Mouse (Mus musculus): Measurements from ENCODE around the gene Dock1.

Dock1 gene

DNA sequence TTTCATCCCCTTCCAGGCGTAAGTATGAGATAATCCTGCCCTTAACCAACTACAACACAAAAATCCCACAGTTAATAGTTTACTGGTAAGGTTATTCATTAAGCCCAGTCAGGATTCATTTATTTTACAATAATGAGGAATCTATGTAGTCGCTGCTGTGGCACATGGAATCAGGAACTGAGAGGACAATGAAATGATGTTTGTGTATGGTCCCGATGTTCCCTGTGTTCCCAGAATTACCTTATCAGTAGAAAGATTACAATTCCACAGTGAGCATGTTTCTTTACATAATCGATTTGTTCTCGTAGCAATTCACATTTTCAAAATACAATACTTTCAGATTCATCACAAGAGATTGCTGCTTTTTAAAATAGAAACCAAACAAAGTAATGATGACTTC, 83.0 kb downstream of the Dock1 start:
- DNase-seq (ENCODE audit: low read depth) = no peak

DNA sequence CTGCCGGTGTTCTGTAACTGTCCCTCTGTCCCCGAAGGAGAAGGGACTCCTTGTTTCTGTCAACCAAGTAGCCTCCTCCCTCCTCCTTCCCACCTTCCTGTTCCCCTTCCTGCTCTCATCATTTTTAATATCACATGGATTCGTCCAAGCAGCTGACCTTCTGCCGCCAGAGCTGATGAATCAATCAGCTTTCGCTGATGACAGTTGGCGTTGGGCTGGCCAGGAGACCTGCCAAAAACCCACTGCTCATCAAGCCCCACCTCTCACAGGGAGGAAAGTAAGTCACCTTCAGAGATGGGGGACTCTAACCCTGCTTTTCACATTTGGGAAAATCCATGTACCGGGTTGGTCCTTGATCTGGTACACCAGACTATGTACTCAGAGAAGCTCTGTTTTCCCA, 87.2 kb downstream of the Dock1 start:
- DNase-seq (ENCODE audit: low read depth) = no peak

DNA sequence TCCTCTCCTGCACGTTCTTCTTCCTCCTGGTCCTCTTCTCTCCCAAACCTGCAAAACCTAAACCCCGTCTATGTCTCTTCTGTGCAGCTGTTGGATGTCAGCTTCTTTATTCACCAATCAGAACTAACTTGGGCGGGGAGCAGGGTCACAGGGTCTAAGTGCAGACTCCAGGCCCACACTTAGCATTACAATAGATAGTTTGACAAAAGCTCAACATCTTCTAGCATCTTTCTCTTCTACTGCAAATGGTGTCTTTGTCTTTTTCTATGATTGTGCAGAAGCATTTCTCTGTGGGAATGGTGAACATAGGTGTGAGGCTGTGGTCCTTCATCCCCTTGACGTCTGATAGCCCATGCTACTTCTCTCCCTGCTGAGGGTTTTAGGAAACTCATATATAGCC, 91.3 kb downstream of the Dock1 start:
- no peak for DNase-seq (ENCODE audit: low read depth)

DNA sequence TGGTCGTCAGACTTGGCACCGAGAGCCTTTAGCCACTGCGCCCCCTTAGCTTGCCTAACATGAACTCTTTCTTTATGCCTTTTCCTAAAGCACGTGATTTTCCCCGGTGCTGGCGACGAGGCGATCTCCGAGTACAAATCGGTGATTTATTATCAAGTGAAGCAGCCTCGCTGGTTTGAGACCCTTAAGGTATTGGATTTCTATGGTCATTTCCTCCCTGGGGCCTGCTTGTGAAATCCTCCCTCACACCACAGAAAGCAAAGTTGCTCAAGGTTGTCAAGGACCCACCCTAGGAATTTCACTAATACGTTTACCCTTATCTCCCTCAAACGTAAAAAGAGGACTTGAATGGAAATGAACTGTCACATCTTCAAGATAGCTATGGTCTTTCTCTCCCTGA, 94.7 kb downstream of the Dock1 start:
- DNase-seq (ENCODE audit: low read depth) = no peak

DNA sequence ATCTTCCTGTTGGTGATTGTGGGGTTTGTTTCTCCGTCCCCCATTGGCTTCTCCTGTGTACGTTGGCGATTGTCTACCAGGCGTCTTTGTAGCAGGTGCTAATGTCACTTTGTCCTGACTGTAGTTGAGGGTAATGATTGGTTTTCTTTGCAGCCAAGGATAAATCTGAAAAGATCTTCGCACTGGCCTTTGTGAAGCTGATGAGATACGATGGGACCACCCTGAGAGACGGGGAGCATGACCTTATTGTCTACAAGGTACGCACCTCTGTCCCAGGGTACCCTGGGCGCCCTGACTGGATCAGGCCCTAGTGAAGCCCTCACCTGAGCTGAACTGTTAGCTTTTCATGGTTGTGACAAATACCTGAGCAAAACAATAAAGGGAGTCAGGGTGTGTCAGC, 100.9 kb downstream of the Dock1 start:
- DNase-seq (ENCODE audit: low read depth) = no peak

DNA sequence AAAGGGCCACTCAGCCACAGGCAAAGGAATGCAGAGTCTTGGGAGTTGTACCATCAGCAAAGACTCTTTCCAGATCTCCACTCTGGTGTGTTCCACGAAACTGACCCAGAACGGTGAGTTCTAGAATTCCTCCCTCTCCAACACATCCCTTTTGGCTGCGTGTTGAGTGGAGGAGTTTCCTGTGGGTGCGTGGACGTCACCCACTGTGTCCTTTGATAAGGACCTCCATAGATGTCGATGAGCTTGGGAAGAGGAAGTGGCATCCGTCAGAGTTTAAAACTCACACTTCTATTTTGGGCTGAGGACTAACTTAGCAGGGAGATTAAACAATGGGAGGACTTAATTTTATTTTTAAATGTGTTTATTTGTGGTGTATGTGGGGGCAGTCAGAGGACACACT, 101.9 kb downstream of the Dock1 start:
- DNase-seq (ENCODE audit: low read depth) = no peak

DNA sequence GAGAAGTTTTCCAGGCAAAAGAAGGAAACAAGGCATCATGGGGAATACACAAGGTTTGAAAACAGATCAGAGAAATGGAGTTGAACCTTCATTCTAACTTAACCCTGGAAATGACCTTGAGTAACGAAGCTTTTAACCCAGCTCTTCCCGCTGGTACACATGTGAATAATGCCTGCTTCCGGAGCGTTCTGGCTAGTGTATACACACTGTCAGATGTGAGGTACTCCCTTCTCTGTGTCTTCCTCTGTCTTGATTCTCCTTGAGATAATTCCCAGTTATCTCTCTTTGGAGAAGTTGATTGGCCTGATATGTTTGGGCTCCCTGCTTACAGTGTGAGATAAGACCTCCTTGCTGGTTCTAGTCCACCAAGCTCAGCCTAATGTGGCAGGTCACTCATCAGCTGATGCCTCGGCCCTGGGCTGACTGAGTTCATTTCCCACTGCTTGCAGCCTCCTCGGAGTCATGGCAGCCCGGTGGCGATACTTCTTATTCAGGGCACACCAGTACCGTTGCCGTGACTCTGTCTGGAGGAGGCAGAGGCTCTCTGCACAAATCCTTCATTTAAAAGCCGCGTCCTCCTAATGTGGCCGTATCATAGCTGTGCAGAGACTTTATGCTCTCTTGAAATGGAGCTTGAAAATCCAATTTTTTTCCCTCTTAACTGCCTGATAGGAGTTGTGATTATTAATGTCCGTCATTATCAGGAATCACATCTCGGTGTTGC, 102.6 kb downstream of the Dock1 start:
- no peak for DNase-seq (ENCODE audit: low read depth)

DNA sequence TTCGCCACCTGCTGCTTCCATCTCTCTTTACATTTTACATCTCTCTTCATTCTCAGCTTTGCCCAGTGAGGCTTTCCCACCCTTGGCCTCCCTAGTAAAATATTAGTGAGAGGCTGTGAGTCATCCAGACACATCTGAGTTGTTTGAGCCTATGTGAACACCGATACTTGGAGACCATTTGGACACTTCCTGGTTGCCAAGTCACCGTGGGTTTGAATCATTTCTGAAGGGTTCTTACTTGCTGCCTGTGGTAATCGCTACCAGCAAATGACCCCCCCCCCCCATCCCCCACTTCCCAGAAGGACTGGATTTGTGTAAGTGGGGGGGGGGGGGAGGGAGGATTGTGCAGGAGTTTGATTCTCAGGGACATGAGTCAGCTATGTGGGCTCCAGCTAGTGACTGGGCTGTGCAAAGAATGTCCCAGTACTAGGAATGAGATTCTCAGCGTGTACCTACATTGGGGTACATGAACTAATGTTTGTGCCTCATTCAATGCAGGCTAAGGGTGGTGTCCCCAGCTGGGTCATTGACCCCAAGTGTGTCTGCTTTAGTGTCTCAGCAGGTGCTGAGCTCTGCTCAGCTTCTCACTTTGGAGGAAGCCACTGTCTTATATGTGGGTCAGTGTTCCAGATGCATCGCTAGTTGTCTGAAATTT, 103.4 kb downstream of the Dock1 start:
- DNase-seq (ENCODE audit: low read depth) = no peak

DNA sequence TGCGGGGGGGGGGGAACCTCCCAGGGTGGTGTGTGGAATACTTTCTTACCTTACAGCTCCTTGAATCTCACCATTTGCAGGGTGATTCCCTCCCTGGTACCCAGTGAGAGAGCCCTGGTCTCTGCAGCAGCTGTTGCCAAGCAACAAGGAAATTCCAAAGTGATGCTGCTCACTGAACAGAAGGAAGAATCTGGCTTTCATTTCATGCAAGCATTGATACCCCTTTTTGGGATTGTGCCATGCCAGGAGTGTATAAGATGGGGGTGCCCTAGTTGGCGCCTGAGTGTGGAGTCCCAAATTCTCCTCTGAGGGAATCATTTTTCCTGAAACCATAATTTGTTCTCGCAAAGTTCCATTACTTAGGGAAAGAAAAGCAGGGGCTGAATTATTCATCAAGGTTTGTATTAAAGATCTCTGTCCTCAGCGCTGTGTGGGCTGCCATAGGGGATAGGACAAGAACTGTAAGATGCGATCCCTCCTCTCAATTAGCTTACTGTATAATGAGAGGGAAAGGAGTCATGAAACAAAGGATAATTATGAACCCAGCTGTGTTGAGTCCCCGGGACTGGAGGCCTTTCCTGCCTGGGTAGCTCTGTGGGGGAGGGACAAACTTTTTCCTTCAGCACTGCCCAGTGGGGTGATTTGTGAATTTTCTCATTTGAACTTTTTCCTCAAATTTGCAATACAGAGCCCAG, 104.2 kb downstream of the Dock1 start:
- DNase-seq (ENCODE audit: low read depth) = no peak

DNA sequence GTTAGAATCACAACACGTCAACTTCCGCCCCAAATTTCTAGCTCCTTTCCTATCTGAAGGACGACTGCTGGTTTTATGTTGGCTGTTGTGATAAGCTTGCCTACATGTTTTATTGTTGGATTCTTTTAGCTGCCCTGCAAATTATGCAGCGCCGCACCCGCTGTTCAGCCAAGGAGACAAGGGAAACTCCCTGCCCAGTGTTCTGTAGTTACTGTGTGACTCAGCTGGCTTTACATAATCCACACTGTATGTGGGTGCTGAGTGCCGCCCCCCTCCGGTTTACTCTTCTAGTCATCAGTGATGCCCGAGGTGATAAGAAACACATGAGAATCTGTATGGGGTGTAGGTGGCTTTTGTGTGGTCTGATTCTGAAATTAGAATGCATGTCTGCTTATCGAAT, 105.2 kb downstream of the Dock1 start:
- no peak for DNase-seq (ENCODE audit: low read depth)

DNA sequence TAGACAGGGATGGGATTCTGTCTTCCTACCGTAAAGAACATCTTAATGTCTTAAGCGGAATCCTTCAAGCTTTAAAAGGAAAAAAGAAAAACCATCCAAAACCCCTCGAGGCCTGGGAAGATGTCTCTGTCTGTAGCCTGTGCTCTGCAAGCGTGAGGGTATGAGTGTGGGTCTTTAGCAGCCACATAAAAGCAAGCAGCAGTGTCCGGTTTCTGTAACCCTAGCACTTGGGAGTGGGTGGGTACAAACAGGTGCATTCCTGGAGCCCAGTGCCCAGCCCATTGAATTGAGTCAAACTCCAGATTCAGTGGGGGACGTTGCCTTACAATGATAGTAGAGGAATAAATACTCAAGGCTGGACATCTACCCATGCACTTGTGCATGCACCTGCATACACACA, 105.9 kb downstream of the Dock1 start:
- DNase-seq (ENCODE audit: low read depth) = no peak

DNA sequence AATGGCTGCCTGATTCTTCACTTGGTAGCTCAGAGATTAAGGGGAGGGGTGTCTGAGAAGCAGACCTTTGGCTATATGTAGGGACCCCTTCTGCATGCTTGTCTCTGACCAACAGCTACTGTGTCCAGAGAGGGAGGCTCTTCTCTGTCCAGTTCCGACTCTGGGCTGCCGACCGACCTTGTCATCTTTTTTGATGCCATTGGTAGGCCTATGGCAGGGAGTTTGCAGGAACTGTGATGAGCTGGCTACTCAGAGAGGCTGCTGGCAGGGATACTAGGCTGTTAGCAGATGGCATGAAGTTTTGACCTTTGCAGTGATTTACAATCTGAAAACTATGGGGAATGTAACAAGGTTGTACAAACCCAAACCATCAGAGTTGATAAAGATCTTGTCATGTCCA, 109.3 kb downstream of the Dock1 start:
- DNase-seq (ENCODE audit: low read depth) = no peak

DNA sequence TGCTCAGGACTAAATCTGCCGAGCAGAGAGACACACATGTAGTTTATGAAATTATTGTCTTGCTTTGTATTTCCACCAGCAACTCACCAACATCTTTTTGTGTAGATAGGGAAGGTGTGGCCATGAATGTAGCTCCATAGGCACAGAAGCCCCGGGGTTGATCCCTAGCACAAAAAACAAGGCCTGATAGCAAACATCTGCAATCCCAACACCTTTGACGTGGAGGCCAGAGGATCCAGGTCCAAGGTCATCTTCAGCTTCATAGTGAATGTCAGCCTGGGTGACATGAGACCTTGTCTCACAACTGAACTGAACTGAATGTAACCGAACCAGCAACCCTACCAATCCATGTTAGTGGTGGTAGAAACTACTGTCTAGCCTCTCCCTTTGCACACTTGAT, 116.7 kb downstream of the Dock1 start:
- DNase-seq (ENCODE audit: low read depth) = no peak

DNA sequence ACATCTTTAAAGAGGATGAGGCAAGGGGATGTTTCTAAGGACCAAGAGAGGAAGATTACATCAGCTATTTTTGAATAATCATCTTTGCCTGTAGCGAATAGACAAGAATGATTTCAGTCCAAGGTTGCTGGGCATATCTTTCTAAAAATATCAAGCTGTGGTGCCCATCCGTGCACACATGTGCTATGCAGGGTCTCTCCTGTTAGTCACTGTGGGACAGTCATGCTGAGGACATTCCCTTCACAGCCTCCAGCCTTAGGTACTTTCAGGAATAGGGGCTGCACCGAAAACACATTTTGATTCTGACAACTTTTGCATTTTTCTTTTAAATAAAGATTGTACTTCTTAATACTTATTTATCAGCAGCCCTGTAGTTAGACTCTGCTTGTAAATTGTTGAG, 124.4 kb downstream of the Dock1 start:
- DNase-seq (ENCODE audit: low read depth) = no peak

DNA sequence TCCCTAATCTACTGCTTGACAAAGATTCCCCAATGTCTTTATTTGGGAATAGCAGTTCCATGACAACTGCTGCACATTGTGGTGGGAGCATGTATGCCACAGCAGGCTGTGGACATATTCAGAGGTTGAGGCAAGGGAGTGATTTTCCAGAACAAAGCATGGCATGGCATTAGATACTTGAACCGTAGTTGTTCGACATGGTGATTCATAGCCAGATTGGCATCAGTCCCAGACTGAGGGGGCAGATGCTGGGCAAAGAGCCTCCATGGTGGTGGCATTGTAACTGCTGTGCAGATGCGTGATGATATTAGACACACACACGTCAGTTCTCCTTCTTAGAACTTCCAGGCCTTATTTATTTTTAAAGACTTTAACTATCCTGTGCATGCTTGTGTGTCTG, 129.6 kb downstream of the Dock1 start:
- no peak for DNase-seq (ENCODE audit: low read depth)

DNA sequence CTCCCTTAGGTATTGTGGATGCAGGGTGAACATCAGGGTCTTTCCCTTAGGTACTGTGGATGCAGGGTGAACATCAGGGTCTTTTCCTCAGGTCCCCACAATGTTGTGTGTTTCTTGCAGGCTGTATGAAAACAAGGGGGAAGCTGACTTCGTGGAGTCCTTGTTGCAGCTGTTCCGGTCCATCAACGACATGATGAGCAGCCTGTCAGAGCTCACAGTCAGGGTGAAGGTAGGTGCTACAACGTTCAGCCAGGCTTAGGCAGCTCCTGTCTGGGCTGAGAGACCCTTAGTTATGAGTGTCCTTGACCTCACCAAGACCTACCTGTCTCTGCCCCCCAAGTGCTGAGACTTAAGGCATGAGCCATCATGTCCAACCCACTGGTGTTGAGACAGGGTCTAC, 134.0 kb downstream of the Dock1 start:
- no peak for DNase-seq (ENCODE audit: low read depth)

DNA sequence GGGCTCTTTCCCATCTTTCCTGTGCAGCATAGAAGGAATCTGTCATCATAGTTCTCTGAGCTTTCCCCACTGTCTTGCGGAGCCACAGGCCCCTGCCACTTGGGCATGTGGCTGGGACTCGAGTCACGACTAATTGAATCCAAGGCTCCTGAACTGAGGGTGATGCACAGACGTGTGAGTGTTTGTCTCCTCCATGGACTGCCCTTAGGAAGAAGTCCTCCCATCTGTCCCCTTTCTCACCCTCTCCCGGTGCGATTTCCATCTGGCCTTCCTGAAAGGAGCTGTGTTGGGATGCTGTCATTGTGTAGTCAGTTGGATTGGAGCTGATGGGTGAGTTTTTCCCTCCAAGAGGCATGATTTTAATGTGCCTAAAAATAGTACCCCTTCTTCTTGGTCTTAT, 136.3 kb downstream of the Dock1 start:
- no peak for DNase-seq (ENCODE audit: low read depth)

DNA sequence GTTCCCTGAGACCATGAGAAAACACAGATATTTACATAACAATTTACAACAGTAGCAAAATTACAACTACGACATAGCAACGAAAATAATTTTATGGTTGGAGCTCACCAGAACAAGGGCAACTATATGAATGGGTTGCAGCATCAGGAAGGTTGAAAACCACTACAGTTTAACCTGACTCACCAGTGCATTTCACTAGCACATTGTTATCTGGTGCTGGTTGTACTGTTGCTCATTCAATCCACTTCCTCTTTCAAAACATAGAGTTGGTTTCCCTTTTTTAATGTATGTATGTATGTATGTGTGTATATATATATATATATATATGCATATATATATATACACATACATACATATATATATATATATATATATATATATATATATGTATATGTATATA, 138.0 kb downstream of the Dock1 start:
- DNase-seq (ENCODE audit: low read depth) = no peak

DNA sequence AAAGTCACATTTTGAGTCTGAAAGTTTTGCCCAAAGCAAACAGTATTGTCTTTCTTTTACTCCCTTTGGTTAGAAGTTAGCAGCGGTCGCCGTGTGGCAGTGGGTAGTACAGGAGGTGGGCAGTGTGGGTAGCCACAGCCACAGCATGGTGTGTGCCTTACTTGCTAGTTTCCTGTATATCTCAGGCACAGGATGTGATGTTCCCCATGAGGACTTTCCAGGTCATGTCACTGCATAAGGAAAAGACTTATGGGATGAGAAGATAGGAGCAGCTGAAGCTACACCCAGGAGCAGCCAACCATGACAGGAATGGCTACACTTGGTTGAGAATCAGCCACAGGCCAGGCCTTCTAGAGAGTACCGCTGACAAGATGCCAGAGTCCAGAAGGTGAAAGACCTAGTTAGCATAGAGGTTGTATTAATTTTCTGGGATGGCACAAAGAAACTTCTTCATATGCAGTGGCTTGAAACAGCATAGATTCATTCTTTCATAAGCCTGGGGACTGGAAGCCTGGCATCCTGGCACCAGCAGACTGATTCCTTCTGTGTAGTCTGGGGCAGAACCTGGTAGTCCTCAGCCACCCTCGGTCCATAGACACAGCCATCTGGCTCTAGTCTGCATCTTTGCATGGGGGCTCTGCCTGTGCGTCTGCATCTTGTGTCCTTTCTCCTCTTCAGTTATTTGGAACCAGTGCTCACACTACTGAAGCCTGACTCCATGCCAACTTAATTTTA, 139.0 kb downstream of the Dock1 start:
- no peak for DNase-seq (ENCODE audit: low read depth)

DNA sequence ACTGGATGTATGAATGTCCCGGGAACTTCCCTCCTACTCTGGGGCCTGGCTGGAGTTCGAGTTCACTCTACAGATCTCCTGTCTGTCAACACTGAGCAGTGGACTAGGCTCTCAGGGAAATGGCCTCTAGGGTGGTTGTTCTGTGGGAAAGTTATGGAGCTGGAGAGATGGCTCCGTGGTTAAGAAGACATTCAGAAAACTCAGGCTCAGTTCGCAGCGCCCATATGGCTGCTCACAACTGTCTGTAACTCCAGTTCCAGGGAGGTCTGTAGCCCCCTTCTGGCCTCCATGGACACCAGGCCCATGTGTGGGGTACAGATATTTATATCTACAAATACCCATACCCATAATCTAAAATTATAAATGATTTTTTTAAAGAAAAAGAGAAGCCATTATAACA, 148.0 kb downstream of the Dock1 start:
- no peak for DNase-seq (ENCODE audit: low read depth)

DNA sequence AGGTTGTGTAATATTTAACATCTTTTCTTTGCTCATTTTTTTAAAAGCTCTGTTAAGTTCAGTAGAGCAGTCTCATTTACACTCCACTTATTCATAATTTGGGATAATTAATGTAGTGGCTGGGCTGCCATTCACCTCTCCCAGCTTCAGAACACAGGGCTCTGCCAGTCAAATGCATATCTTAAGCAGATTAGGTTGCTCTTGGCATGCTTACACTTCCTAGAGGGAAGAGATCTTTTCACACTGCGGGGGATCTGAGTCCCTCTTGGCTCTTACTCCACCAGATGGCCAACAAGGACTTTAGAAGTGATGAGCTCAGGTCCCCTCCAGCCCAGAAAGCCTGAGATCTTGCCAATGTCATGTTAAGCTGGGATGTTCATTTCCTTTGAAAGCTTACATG, 150.8 kb downstream of the Dock1 start:
- no peak for DNase-seq (ENCODE audit: low read depth)

DNA sequence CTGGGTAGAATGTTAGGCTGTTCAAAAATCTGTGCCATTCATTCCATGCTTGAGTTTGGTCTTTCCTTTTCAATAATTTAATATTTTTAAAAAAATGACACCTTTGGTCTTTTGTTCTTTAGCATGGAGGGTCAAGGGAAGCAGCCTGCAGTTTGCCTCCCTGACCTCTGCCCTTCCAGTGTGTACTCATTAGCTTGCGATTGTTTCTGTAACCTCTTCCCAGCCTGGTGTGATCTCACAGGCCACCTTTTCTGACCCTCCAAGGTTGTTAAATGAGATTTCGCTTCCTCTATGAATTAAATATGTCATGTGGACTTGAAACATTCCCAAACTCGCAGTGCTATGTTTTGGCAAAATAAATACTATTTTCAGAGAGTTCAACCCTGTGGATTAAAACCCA, 151.6 kb downstream of the Dock1 start:
- no peak for DNase-seq (ENCODE audit: low read depth)

DNA sequence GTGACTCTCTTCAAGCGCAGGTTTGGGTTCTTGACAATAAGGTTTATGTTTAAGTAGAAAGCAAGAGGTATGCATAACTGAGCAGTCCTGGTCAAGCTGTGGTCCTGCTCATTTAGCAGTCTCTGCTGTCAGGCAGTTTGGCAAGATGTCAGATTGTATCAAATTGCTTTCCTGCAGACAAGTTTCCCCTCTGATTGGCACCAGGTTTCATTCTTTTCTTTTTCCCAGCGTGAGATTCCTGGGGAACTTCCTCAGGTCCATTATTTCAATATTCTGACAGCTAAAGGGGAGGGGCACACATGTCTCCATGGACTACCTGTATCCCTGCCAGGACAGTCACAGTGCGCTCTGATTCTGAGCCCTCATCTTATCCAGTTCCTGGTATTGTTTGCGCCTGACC, 153.4 kb downstream of the Dock1 start:
- no peak for DNase-seq (ENCODE audit: low read depth)

All from naive thymus-derived CD4-positive, alpha-beta T cell, adult 2 months (primary cell).